ENCODE assay signal across 8 mouse cellular contexts in the genomic region with DNA sequence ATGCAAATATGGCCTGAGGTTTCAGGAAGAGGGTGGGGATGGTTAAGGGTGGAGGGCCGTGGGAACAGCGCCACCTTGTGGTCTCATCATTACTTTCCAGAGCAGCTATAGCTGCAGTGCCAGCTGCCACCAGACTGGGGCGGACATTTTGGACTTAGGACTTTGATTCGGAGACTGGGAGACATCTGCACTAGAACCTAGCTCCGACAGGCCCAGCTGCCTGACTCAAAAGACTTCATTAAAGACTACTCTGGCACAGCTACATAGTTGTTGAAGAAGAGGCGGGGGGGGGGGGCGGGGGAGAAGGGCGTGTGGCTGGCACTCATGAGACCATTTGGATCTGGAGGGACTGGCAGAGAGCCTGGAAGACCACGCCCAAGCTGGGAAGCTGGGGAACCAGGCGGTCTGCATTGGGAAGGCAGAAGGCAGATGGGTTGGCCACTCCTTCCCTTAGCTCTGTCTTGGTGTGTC. TPM values are rescaled to one million over a fixed set of nuclear protein-coding genes. Genes with fewer than 3 reads are reported as not detected.
DNase-seq lines count a peak whose midpoint lies in the region; ATAC-seq lines count a peak whose summit lies in the region.

No protein-coding gene starts in this region.

- WGBS in hindbrain, embryonic 16.5 days, result 3% methylated on average over 10 of the region's 10 CpGs

- no peak overlapping the region for H3K9ac ChIP-seq in hindbrain, embryonic 16.5 days (ENCODE audit: low read depth, low read length)

- H3K27ac ChIP-seq in hindbrain, embryonic 16.5 days (ENCODE audit: low read depth, low read length), result no peak overlapping the region

- H3K4me2 ChIP-seq in hindbrain, embryonic 16.5 days (ENCODE audit: low read length), result peak overlapping the region; percentile 31; the same call in 1 of the 2 replicates

- DNase-seq in R1 (ENCODE audit: low read depth, low spot score), result peak; percentile 87
- DNase-seq in cerebellum, postnatal 25 days, result peak; percentile 86 to 91
- peak; percentile 81 for DNase-seq in gastrocnemius, adult 18-20 months (ENCODE audit: low spot score)
- DNase-seq in left cerebral cortex, adult 11 months (ENCODE audit: low spot score), result peak; percentile 73
- peak; percentile 91 for DNase-seq in lung, postnatal 36 days
- peak; percentile 80 for DNase-seq in retina, postnatal 7 days (ENCODE audit: low read depth, low spot score)
- peak; percentile 66 to 67 for DNase-seq in urinary bladder, adult 18-20 months (ENCODE audit: low spot score in 2 of 2)

- H3K9me3 ChIP-seq in hindbrain, embryonic 16.5 days (ENCODE audit: control insufficient read depth, low read length), result no peaks in the 10 kb centered on the region

- H3K4me3 ChIP-seq in hindbrain, embryonic 16.5 days (ENCODE audit: low read length), result no peak overlapping the region

- H3K4me1 ChIP-seq in hindbrain, embryonic 16.5 days (ENCODE audit: control insufficient read depth, insufficient read depth, low read depth, low read length), result peaks cover 7% of the 10 kb centered on the region

- H3K27me3 ChIP-seq in hindbrain, embryonic 16.5 days (replicated peaks; ENCODE audit: control insufficient read depth, insufficient read depth, low read length), result no peaks in the 10 kb centered on the region

- ATAC-seq in hindbrain, embryonic 16.5 days, result peak; percentile 80

- H3K36me3 ChIP-seq in hindbrain, embryonic 16.5 days (ENCODE audit: control insufficient read depth, insufficient read depth, low read length), result no peaks in the 10 kb centered on the region

RNA-seq across cellular contexts. Expression of a gene that starts 21.4 kb away (rescaled TPM):
- total RNA-seq in gastrocnemius, adult 18-20 months (2021), result 10 to 100 TPM in 1 of 2 experiments, 1 to 10 TPM in 1; 6.9 to 27.8 TPM
- polyA plus RNA-seq in hindbrain, embryonic 16.5 days (2015; fragmentation: Nextera tagmentation; extraction: Ambion mirVana), result 38.5 and 39.8 TPM in 2 replicates

RNA-seq across cellular contexts. Expression of a gene that starts 45.4 kb away (rescaled TPM):
- 100 to 1,000 TPM; 166 to 180 TPM for total RNA-seq in gastrocnemius, adult 18-20 months (2021)
- polyA plus RNA-seq in hindbrain, embryonic 16.5 days (2015; fragmentation: Nextera tagmentation; extraction: Ambion mirVana), result 6.0 and 7.2 TPM in 2 replicates
